Mouse (Mus musculus) lung, postnatal 14 days (tissue): Measurements from ENCODE around the gene Kif21b.

Experiments used
- DNase-seq: peaks from one replicate; pipeline ENCODE4 v3.0.0; 2021

Gene Kif21b

DNA sequence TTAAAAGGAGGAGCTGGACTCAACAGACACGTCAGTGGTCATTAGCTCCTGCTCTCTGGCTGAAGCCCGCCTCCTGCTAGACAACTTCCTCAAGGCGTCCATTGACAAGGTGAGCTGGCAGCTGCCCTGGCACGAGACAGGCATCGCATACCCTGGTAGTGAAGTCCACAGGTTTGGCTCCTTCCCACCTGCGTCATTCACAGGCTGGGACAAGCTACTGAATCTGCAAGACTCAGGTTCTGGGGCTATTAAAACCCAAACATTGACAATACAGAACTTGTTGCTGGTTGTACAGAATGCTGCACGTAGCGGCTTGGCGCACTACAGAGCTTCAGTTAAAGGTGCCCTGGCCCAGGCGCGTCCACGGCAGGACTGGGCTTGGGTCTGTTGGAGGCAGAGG is 29.1 kb downstream of the Kif21b start:
- DNase-seq: no peak

DNA sequence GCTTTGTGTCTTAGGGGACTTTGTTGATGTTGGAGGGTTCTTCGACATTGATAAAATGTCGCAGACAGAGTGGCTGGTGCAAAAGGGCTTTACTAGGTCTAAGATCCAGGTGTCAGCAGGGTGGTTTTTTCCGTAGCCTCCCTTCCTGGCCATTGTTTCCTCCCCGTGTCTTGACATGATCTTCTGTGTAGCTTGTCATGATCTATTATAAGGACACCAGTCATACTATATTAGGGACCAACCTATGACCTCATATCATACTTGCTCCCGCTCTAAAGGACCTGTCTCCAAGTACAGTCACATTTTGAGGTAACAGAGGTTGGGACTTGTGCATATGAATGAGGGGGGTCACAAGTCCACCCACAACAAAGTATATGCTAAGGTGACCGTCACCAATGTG is 29.7 kb downstream of the Kif21b start:
- DNase-seq: no peak

GRCm38 (mm10) chr1:136161333-136161921 is 30.2 kb downstream of the Kif21b start:
- no peak for DNase-seq

- DNase-seq: no peak
These were observed 34.2 kb downstream of the Kif21b start for GRCm38 (mm10) chr1:136165436-136165835.

DNA sequence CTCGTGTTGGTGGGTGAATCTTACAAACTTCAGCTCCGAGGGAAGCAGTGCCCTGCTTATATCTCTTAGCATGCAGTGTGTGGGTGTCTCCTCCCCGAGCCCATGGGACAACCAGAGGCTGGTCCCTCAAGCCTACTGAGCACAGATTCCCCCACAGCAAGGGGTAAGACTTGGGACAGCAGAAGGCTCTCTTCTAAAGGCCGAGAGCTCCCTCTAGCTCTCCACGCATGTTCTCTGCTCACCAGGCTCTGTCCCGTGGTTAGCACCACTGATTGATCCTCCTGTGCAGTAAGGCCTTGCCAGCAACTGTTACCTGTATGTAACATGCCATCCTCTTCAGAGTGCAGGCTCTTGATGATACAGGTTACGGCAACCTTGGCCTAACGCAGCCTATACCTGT is 36.5 kb downstream of the Kif21b start:
- DNase-seq: peak; percentile 22

- DNase-seq: peak; percentile 79
These were observed 38.9 kb downstream of the Kif21b start for GRCm38 (mm10) chr1:136170109-136170508.

- DNase-seq: no peak
These were observed 41.5 kb downstream of the Kif21b start for GRCm38 (mm10) chr1:136172696-136173095.

GRCm38 (mm10) chr1:136174101-136174606 is 43.0 kb downstream of the Kif21b start:
- peak; percentile 24 for DNase-seq

DNA sequence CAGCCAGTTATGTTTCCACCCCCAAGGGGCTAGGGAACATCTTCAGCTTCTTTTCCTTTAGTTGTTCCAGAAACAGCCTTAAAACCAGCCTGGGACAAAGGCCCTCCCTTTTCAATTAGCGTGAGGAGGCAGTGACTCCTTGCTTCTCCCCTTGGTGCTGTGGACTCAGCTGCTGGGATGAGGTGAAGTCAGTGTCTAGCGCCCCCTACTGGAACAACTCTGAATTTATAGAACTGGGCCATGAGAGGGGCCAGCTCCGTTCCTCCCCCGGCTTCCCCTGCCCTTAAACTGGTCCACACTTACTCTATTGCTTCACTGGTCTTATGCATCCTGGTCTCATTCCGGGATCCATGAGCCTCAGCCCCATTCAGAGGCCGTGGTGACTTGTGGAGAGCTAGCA is 44.0 kb downstream of the Kif21b start:
- peak; percentile 44 for DNase-seq

DNA sequence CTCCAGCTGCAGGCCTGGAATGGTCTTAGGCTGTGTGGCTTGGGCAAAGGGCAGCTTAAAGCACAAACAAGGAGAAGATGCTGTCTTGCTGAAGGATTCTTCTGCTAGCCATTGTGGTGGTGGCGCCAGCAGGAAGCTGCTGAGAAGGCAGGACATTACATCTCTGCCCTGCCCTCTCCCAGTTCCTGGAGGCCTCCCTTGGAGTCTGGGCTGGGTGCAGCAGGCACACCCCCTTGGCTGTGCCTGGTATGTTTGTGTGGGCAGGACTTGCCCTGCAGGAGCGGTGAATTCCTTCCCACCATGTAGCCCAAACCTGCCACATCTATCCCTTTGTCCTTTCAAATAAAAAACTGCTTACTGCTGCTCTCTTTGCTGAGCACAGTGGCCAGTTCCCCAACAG is 45.9 kb downstream of the Kif21b start:
- DNase-seq: peak; percentile 40

GRCm38 (mm10) chr1:136178741-136179140 is 47.6 kb downstream of the Kif21b start:
- DNase-seq: peak; percentile 54

DNA sequence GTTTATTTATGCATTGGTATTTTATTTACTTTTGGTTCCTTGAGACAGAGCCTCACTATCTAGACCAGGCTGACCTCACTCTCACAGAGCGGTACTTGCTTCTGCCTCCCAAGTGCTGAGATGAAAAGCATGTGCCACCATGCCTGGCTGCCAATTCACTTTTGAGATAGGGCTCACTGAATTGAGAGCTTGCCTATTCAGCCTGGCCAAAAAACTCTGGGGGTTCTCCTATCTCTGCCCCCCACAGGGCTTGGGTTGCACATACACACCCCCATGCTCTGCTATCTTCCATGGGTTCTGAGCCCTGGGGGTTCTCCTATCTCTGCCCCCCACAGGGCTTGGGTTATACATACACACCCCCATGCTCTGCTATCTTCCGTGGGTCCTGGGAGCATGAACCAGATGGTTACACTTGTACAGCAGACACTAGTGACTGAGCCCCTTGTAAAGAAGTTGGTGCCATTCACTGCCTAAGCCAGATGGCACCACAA is 48.4 kb downstream of the Kif21b start:
- DNase-seq: no peak

GRCm38 (mm10) chr1:136190033-136190432 is 58.8 kb downstream of the Kif21b start:
- DNase-seq: no peak

DNA sequence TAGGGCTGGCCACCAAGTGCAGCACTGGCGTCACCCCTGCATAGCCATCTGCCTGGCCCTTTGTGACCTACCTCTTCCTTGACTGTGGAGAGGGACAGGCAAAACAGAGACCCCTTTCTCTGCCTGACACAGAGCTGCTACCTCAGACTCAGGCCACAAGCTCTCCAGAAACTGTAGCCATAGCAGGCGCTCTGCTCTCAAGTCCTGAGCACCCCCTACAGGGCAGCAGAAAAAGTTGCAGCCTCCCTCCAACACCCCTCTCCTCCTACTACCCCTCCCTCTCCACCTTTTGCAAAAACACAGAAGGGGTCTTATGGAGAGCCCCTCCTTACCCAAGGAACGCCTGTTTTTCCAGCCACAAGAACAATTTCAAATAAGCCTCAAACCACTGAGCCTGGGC is 81.6 kb downstream of the Kif21b start, which contains the start of gene Mroh3:
Gene Mroh3, minus strand, starts transcription at position 26 of the 400 bp plus-strand sequence.
- peak; percentile 43 for DNase-seq

DNA sequence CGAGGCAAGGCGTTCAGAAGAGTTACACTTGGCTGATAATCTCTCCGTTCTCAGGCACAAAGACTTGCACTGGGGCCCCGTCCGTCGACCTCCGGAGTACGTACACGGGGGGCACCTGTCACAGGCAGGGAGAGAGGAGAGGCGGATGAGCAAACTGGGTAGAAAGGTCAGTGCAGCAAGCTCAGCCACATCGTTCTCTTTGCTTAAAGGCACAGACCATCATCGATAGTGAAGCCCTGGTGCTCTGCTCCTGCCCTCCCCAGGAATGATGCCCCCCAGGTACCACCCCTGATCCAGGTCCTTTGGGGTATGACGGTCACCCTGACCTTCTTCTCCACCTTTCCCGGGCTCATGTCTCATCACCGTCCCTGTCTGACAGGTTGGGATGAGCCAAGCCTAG is 83.1 kb downstream of the Kif21b start:
- no peak for DNase-seq

DNA sequence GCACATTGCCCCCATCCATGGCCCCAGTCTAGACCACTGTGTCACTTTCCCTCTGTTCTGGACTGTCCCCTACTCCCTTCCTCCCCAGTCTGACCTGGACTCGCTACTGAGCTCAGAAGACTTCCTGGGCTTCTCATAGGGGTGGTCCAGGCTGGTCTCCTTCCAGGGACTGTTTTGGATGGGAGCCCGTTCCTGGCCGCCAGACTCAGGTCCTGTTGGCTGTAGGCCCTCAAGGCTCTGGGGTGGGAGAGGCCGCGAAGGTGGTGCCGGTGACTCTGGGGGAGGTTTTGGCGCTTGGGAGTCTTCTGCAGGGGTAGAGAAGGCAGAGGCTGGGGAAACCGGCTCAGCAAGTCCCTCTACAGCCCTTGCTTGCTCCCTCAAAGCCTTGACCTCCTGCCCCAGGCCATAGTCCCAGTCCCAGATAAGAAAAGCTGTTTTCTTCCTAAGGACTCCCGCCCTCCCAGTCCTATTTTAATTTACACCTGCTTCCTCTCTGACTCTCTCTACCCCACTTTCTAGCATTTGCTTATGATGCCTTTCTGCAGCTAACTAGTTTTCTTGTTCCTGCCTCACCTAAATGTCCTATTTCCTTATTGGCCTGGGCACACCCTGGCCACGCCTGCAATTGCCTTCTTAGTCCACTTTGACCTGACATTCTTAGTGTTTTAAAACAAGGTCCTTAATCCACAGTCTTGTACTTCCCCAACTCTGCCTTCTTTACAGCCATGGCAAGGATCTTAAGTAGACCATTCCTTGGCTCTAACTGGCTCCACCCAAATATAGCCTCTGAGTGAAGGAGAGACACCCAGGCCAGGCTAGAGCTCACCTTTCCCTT is 89.1 kb downstream of the Kif21b start:
- peak; percentile 26 for DNase-seq

- DNase-seq: no peak
These were observed 91.2 kb downstream of the Kif21b start for GRCm38 (mm10) chr1:136222386-136222785.

DNA sequence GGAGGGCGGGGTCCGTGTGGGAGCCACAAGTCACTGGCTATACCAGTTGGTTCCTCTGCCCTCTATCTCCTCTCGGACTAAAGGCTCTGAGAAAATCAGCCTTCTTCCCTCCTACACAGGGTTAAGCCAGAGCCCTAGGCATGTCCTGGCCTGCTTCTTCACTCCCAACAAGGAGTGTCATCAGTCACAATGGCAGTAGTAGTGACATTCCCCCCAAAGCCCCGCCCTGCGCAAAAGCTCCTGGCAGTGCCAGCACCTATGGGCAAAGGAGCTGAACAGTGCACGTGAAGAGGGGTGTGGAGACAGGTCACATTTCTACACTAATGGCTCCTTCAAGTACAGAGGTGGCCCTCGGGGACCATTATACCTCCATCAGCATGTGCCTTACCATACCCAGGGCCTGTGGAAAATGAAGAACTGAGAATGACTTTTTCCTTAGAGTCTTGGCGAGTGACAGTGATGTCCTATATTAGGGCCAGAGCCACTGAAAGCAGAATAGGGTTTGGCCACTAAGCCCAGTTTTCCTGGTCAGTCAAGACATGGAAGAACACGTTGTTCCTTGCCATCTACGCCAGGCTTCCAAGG is 92.7 kb downstream of the Kif21b start:
- DNase-seq: no peak

DNA sequence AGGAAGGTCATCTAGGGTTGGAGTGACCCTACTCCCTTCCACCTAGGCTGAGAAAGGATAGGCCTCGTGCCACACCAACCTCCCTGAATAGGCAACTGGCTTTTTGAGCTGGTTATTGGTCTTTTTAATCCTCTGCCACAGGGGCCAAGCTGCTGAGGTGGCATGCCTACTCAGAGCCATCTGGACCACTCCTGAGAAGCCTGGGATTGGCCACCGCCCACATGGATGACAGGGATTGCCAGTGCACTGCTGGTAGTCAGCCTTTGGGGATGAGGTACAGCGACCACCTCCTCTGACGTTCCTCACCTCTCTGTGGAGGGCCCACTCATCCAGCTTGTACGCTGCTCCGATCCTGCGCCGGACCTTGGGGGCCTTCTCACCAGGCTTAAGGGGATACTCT is 94.7 kb downstream of the Kif21b start:
- DNase-seq: no peak

DNA sequence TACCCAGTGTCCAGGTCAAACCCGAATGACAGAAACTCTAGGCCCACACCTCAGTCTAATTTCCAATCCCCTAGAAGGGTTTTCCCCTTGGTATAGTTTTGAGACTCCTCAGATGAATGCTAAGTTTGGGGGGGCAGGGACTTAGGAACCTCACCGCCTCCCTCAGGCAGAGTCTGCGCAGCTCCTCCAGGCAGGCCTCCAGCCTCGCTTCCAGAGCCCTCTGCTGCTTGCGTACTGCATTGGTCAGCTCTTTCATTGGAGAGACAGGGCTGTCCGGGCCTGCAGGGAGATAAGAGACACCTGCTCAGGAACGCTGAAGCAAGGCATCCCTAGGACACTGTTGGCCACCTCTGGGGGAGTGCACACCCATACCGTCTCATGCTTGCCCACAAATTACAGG is 95.4 kb downstream of the Kif21b start:
- DNase-seq: no peak
